Mouse (Mus musculus) layer of hippocampus, postnatal 14 days (tissue): ENCODE measurements around the gene Ugt1a7c. TPM values are rescaled to one million over a fixed set of nuclear protein-coding genes. Genes with fewer than 3 reads are reported as not detected.
A peak's percentile ranks its signal among the peaks of the same experiment; 100 is the strongest.

ENCODE experiments used
- DNase-seq, 2 experiments: peaks; one replicate each; pipeline ENCODE4 v3.0.0; 2021 to 2022; ENCODE audit warnings: low spot score in 2 of 2, mixed read lengths in 1 of 2
- total RNA-seq, 2 experiments: library from RNA; stranded (reverse); gene quantifications; 2 replicates each; pipeline ENCODE4 v1.2.3; 2021

Ugt1a7c gene
- total RNA-seq, 2 experiments from 2014 or later, result 0.58 to 0.95 TPM

- DNase-seq, result no peak
These were observed 141.1 kb downstream of the Ugt1a7c start for GRCm38 (mm10) chr1:88235894-88236415.

- DNase-seq, result no peak
These were observed 142.4 kb downstream of the Ugt1a7c start for GRCm38 (mm10) chr1:88237311-88237710.

GRCm38 (mm10) chr1:88238771-88239170 is 143.9 kb downstream of the Ugt1a7c start:
- no peak for DNase-seq

GRCm38 (mm10) chr1:88240072-88240471 is 145.2 kb downstream of the Ugt1a7c start:
- no peak for DNase-seq

GRCm38 (mm10) chr1:88240579-88240978 is 145.7 kb downstream of the Ugt1a7c start:
- DNase-seq, result no peak

GRCm38 (mm10) chr1:88243861-88244260 is 149.0 kb downstream of the Ugt1a7c start:
- no peak for DNase-seq

- no peak for DNase-seq
These were observed 151.0 kb downstream of the Ugt1a7c start for GRCm38 (mm10) chr1:88245881-88246280.

GRCm38 (mm10) chr1:88246386-88246785 is 151.5 kb downstream of the Ugt1a7c start:
- no peak for DNase-seq

- DNase-seq, result no peak
These were observed 152.8 kb downstream of the Ugt1a7c start for GRCm38 (mm10) chr1:88247660-88248059.

GRCm38 (mm10) chr1:88248658-88249057 is 153.8 kb downstream of the Ugt1a7c start:
- no peak for DNase-seq

GRCm38 (mm10) chr1:88249596-88249995 is 154.7 kb downstream of the Ugt1a7c start:
- DNase-seq, result no peak

- DNase-seq, result no peak
These were observed 155.2 kb downstream of the Ugt1a7c start for GRCm38 (mm10) chr1:88250023-88250422.

GRCm38 (mm10) chr1:88253106-88253505 is 158.2 kb downstream of the Ugt1a7c start:
- DNase-seq, result no peak

GRCm38 (mm10) chr1:88253540-88253939 is 158.7 kb downstream of the Ugt1a7c start:
- DNase-seq, result no peak

- DNase-seq, result no peak
These were observed 160.1 kb downstream of the Ugt1a7c start for GRCm38 (mm10) chr1:88254793-88255465.

- DNase-seq, result no peak
These were observed 160.6 kb downstream of the Ugt1a7c start for GRCm38 (mm10) chr1:88255466-88255857.

- DNase-seq, result peak; percentile 68 to 70
These were observed 161.3 kb downstream of the Ugt1a7c start for GRCm38 (mm10) chr1:88255989-88256754.

- DNase-seq, result no peak
These were observed 162.2 kb downstream of the Ugt1a7c start for GRCm38 (mm10) chr1:88256886-88257663.

GRCm38 (mm10) chr1:88257681-88258080 is 162.8 kb downstream of the Ugt1a7c start:
- no peak for DNase-seq

- no peak for DNase-seq
These were observed 163.5 kb downstream of the Ugt1a7c start for GRCm38 (mm10) chr1:88258361-88258760.

GRCm38 (mm10) chr1:88258881-88259642 is 164.2 kb downstream of the Ugt1a7c start:
- DNase-seq, result peak in 1 of 2 experiments; percentile 73
